Mouse (Mus musculus) layer of hippocampus, adult 9-11 months (tissue): ENCODE measurements at regions not wholly inside any gene's neighbourhood (a gene's known extent, or its start where the extent isn't known, plus 50 kb on each side); places are given as distances from the start of the nearest gene placed in this dataset.

Experiments used
- DNase-seq: peaks from one replicate; pipeline ENCODE4 v3.0.0; 2022

DNA sequence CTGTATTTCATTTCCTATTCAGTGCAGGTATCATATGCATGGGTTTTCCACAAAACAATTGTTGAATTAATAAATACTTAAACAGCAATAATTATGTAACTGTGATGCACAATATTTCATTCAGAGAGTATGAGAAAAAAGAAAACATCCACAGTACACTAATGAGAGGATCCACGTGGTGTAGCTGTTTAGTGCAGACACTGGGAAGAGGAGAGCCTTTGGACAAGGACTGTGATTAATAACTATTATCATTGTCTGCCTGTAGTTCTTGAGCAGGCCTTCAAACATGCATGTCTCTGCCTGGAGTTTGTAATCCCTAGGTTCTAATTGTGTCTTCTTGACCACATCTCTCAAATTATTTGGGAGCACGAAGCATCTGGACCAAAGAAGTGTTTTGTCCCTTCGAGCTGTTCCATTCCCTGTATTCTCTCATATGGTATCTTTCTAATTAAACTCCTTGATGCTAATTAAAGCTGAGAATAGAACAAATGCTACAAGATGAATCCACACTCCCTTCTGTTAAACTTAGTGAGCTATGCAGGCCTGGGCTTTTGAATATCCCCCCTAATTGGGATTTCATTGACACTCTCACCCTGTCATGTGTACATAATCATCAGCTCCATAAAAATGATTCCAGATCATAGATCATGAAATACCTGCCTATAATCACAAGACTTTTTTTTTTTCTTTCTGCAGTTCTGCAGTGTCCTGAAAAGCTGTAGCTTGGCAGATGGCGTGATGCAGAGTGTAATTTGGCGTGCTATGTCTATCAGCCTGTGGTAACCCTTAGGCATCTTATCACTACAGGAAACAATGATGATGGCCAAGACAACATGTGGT is 1208.9 kb upstream of the G6pd2 start:
- DNase-seq: peak; percentile 19

DNA sequence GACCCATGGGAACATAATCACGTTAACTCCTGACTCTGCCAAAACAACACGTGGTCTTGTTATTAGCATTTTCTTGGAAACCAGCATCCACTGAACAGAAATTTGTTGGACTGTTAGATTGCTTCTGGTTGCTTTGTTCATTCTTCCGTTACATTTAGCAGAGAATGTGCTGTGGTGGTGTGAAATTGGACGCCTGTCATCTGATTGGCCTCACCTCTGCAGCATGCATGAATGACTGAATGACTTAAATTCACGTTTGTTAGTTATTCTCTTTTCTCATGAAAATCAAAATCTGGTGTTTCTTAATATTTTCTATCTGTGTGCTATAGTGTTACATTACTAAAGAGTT is 1208.3 kb upstream of the G6pd2 start:
- no peak for DNase-seq

DNA sequence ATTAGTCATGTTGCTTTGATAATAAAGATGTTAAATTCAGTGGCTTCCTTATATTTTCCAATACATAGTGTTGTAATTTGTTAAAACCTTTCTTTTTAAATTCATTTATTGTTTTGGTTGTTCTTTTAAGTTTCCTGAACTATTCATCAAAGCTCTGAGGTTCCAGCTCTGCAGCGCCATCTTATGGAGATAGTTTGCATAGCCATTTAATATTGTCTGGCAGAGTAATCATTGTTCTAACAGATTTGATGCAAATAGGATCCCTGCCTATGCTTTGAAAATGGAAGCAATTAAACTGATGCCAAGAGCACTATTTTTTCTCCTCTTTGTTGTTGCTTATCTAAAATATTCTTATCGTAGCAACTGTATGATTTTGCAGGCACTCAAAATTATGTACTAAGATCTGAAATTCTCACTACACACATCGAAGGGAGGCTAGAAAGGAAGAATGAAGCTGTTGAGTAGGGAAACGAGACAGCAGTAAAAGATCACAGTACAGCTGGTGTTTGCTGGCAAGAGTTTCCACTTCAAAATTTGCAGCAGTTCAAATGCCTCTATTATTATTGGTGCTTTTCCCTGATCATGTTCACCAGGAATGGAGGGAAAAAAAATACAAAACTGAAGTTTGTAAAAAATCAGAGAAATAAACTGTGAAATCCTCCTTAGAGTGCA is 1199.5 kb upstream of the G6pd2 start:
- DNase-seq: peak; percentile 55
